Mouse (Mus musculus) CH12.LX (cell line): Measurements from ENCODE around the gene Serpinf2. TPM values are rescaled to one million over a fixed set of nuclear protein-coding genes. Genes with fewer than 3 reads are reported as not detected.

ENCODE experiments used
- DNase-seq: peaks from one replicate; pipeline ENCODE4 v3.0.0-alpha.2; 2013; ENCODE audit errors: extremely low read depth
- H3K27ac ChIP-seq: 2 replicates; pipeline ENCODE4 v1.5.1; 2012; ENCODE audit warnings: low read depth, mild to moderate bottlenecking, control low read depth, moderate library complexity; ENCODE audit not compliant: insufficient read depth
- H3K27me3 ChIP-seq: replicated peaks from 2 replicates; pipeline ENCODE3; 2012; ENCODE audit warnings: inconsistent platforms
- H3K36me3 ChIP-seq, 2 experiments: replicated peaks in 1 of 2; 2 replicates each; pipeline versions ENCODE3 to v1.6.1; 2012; ENCODE audit warnings: inconsistent platforms in 1 of 2, low read length in 1 of 2, mild to moderate bottlenecking in 1 of 2, mixed read lengths in 1 of 2, moderate library complexity in 1 of 2; ENCODE audit not compliant: control insufficient read depth in 1 of 2, insufficient read depth in 1 of 2
- H3K4me1 ChIP-seq, 2 experiments: 2 replicates each; pipeline ENCODE4 v1.6.1; 2012; ENCODE audit warnings: inconsistent platforms in 1 of 2, moderate library complexity in 1 of 2; ENCODE audit not compliant: insufficient read depth in 2 of 2, control insufficient read depth in 1 of 2
- H3K4me2 ChIP-seq: 2 replicates; pipeline ENCODE4 v1.6.1; 2012; ENCODE audit warnings: low read depth, mild to moderate bottlenecking, control low read depth; ENCODE audit not compliant: poor library complexity, insufficient read depth, severe bottlenecking
- H3K4me3 ChIP-seq, 3 experiments: fragments of 150-350 bp in 1 of 3; sonication (generic) in 1 of 3; replicated peaks in 1 of 3; 2 replicates each; pipeline versions ENCODE3 to v1.5.1; 2011 to 2012; ENCODE audit warnings: low read depth in 2 of 3, low read length in 2 of 3, mild to moderate bottlenecking in 2 of 3, moderate library complexity in 2 of 3, control low read depth in 1 of 3, improper control_type of control experiment in 1 of 3, inconsistent platforms in 1 of 3, mixed read lengths in 1 of 3; ENCODE audit not compliant: poor library complexity in 1 of 3
- H3K79me2 ChIP-seq: replicated peaks from 2 replicates; pipeline ENCODE4 v1.6.1; 2012; ENCODE audit warnings: mild to moderate bottlenecking, moderate library complexity; ENCODE audit not compliant: control insufficient read depth, poor library complexity, insufficient read depth, severe bottlenecking; ENCODE audit errors: extremely low read depth
- H3K9ac ChIP-seq: 2 replicates; pipeline ENCODE4 v1.6.1; 2012; ENCODE audit warnings: low read depth, mild to moderate bottlenecking, control low read depth, moderate library complexity; ENCODE audit not compliant: insufficient read depth
- H3K9me3 ChIP-seq: replicated peaks from 2 replicates; pipeline ENCODE3; 2012; ENCODE audit warnings: low read length, inconsistent platforms, mixed read lengths
- CHD2 ChIP-seq: IDR thresholded peaks from 2 replicates; pipeline ENCODE4 v1.6.1; 2011; ENCODE audit warnings: low read length, improper control_type of control experiment
- CTCF ChIP-seq, 2 experiments: IDR thresholded peaks in 1 of 2; conservative IDR thresholded peaks in 1 of 2; 2 replicates each; pipeline ENCODE4 v1.5.1; 2011 to 2012; ENCODE audit warnings: low read depth in 2 of 2, low read length in 2 of 2, improper control_type of control experiment in 1 of 2, inconsistent platforms in 1 of 2, mild to moderate bottlenecking in 1 of 2, moderate library complexity in 1 of 2
- ELF1 ChIP-seq: IDR thresholded peaks from 2 replicates; pipeline ENCODE4 v1.6.1; 2014; ENCODE audit warnings: low read depth, mild to moderate bottlenecking, inconsistent platforms, low read length, improper control_type of control experiment
- EP300 ChIP-seq: IDR thresholded peaks from 2 replicates; pipeline ENCODE4 v1.6.1; 2011; ENCODE audit warnings: low read length, improper control_type of control experiment
- IRF4 ChIP-seq: IDR thresholded peaks from 2 replicates; pipeline ENCODE4 v1.6.1; 2014; ENCODE audit warnings: low read depth, mild to moderate bottlenecking, inconsistent platforms, low read length, improper control_type of control experiment
- JUND ChIP-seq: conservative IDR thresholded peaks from 2 replicates; pipeline ENCODE4 v1.6.1; 2011; ENCODE audit warnings: low read depth, low read length, improper control_type of control experiment
- MAX ChIP-seq: IDR thresholded peaks from 2 replicates; pipeline ENCODE4 v1.6.1; 2011; ENCODE audit warnings: low read length, improper control_type of control experiment
- MEF2A ChIP-seq: IDR thresholded peaks from 2 replicates; pipeline ENCODE4 v1.6.1; 2014; ENCODE audit warnings: low read depth, mild to moderate bottlenecking, inconsistent platforms, low read length, improper control_type of control experiment, borderline replicate concordance
- POLR2A ChIP-seq: IDR thresholded peaks from 2 replicates; pipeline ENCODE4 v1.6.1; 2011; ENCODE audit warnings: low read depth, mild to moderate bottlenecking, improper control_type of control experiment, low read length
- POLR2AphosphoS2 ChIP-seq: IDR thresholded peaks from 2 replicates; pipeline ENCODE4 v1.6.1; 2011; ENCODE audit warnings: low read depth, low read length, improper control_type of control experiment
- RAD21 ChIP-seq: IDR thresholded peaks from 2 replicates; pipeline ENCODE4 v1.6.1; 2011; ENCODE audit warnings: low read depth, mild to moderate bottlenecking, low read length, improper control_type of control experiment, moderate library complexity
- SMC3 ChIP-seq: IDR thresholded peaks from 2 replicates; pipeline ENCODE4 v1.6.1; 2011; ENCODE audit warnings: low read depth, low read length, improper control_type of control experiment
- TBP ChIP-seq: conservative IDR thresholded peaks from 2 replicates; pipeline ENCODE4 v1.6.1; 2011; ENCODE audit warnings: low read depth, low read length, improper control_type of control experiment
- UBTF ChIP-seq: IDR thresholded peaks from 2 replicates; pipeline ENCODE4 v1.6.1; 2012; ENCODE audit warnings: low read depth, mild to moderate bottlenecking, inconsistent platforms, low read length, improper control_type of control experiment, moderate library complexity
- ZC3H11A ChIP-seq: IDR thresholded peaks from 2 replicates; pipeline ENCODE4 v1.6.1; 2012; ENCODE audit warnings: low read depth, mild to moderate bottlenecking, inconsistent platforms, low read length, improper control_type of control experiment
- ZKSCAN1 ChIP-seq: IDR thresholded peaks from 2 replicates; pipeline ENCODE4 v1.6.1; 2012; ENCODE audit warnings: low read depth, inconsistent platforms, low read length, improper control_type of control experiment, borderline replicate concordance
- ZNF384 ChIP-seq: IDR thresholded peaks from 2 replicates; pipeline ENCODE4 v1.6.1; 2012; ENCODE audit warnings: low read depth, low read length, improper control_type of control experiment, inconsistent platforms
- dilution Hi-C: fragments of 300-500 bp; cut with MboI; formaldehyde crosslinking; loops from 2 replicates; pipeline ENCODE4 v1.14.3; 2020; ENCODE audit warnings: low sequenced_read_pairs; ENCODE audit not compliant: extremely low pct_unique_long_range_greater_than_20kb, extremely low pct_ligation_motif_present
- in situ Hi-C: fragments of 300-500 bp; cut with MboI; formaldehyde crosslinking; loops from 3 replicates; pipeline ENCODE4 v1.14.3; 2019; ENCODE audit warnings: low sequenced_read_pairs, low pct_ligation_motif_present, low pct_unique_long_range_greater_than_20kb, mixed read lengths
- polyA plus RNA-seq: library from polyadenylated mRNA; unstranded; fragments of >175 nt; gene quantifications from 2 replicates; pipeline ENCODE4 v1.2.1, GENCODE M21; 2012; ENCODE audit warnings: low read depth; ENCODE audit not compliant: insufficient read length
- total RNA-seq, 2 experiments: library from RNA; depleted of rRNA; stranded (reverse); fragments of 300-350 nt in 1 of 2; fragments of >200 nt in 1 of 2; gene quantifications; 2 replicates each; pipeline ENCODE4 v1.2.3; 2012 to 2014

The Serpinf2 gene
- total and polyA plus RNA-seq, 3 experiments, result 0.08 to 0.26 TPM; not detected in 1

GRCm38 (mm10) chr11:75434138-75434537, 5.3 kb downstream of the Serpinf2 start:
- DNase-seq, result no peak
- Histone ChIP-seq H3K79me2 (no peaks in the 10 kb centered on the region), H3K9ac (no peak overlapping the region), H3K27me3 (no peaks in the 10 kb centered on the region), H3K4me1 (peaks cover 0 to 10% of the 10 kb centered on the region in 2 experiments; a peak in 3 of 4 replicates), H3K4me2 (no peak overlapping the region), H3K9me3 (peaks cover 11% of the 10 kb centered on the region), H3K36me3 (peaks cover 0 to 1% of the 10 kb centered on the region in 2 experiments), H3K4me3 (no peak overlapping the region), H3K27ac (no peak overlapping the region)
- TF ChIP-seq RAD21, result peak; percentile 22
- TF ChIP-seq ZKSCAN1, result no peak
- TF ChIP-seq CHD2, result no peak
- TF ChIP-seq JUND, result no peak
- TF ChIP-seq POLR2A, result no peak
- TF ChIP-seq IRF4, result no peak
- TF ChIP-seq MAX, result no peak
- TF ChIP-seq ZC3H11A, result no peak
- TF ChIP-seq MEF2A, result no peak
- TF ChIP-seq ZNF384, result no peak
- TF ChIP-seq TBP, result no peak
- peak; percentile 24; the same call in 1 of the 2 replicates for TF ChIP-seq SMC3
- peak; percentile 41 to 47; a peak in 3 of 4 replicates for TF ChIP-seq CTCF (conservative IDR thresholded peaks at IDR 0.05 in 1 of 2, IDR thresholded peaks at IDR 0.05 in 1 of 2; ENCODE audit: low read depth in 2 of 2, low read length in 2 of 2)
- dilution Hi-C loops (no loop called here), in situ Hi-C loops (no loop called here)

- TF ChIP-seq MAX, result no peak
- no peak for TF ChIP-seq UBTF
- TF ChIP-seq EP300, result no peak
- no peak for TF ChIP-seq MEF2A
- no peak for TF ChIP-seq POLR2AphosphoS2
- TF ChIP-seq ELF1, result no peak
- Histone ChIP-seq H3K9me3 (peaks cover 11% of the 10 kb centered on the region), H3K27me3 (no peaks in the 10 kb centered on the region), H3K27ac (no peak overlapping the region), H3K79me2 (no peaks in the 10 kb centered on the region), H3K36me3 (peaks cover 0 to 1% of the 10 kb centered on the region in 2 experiments), H3K9ac (no peak overlapping the region), H3K4me1 (peaks cover 4 to 20% of the 10 kb centered on the region in 2 experiments; a peak in 3 of 4 replicates), H3K4me3 (no peak overlapping the region), H3K4me2 (no peak overlapping the region)
- dilution Hi-C loops, result no loop called here
- DNase-seq, result no peak
- in situ Hi-C loops, result no loop called here
These were observed 8.1 kb downstream of the Serpinf2 start for GRCm38 (mm10) chr11:75431307-75431706.
